Mouse (Mus musculus): ENCODE data around the gene D11Wsu47e. TPM values are rescaled to one million over a fixed set of nuclear protein-coding genes. Genes with fewer than 3 reads are reported as not detected.
A peak's percentile ranks its signal among the peaks of the same experiment; 100 is the strongest.

D11Wsu47e gene
- polyA plus RNA-seq, 2 experiments, result 7.8 to 8.0 TPM

- Histone ChIP-seq H3K9ac (replicated peaks) (no peak overlapping the region), H3K27ac (no peak overlapping the region), H3K9me3 (ENCODE audit: control insufficient read depth, low read length) (no peaks in the 10 kb centered on the region), H3K36me3 (replicated peaks; ENCODE audit: control insufficient read depth, insufficient read depth, low read depth) (peaks cover 6% of the 10 kb centered on the region; the same call in 1 of the 2 replicates), H3K27me3 (ENCODE audit: control insufficient read depth, insufficient read depth, low read length) (no peaks in the 10 kb centered on the region), H3K4me1 (replicated peaks; ENCODE audit: control insufficient read depth in 2 of 2, insufficient read depth in 2 of 2, low read length in 1 of 2) (peaks cover 13 to 26% of the 10 kb centered on the region in 2 experiments), H3K4me2 (ENCODE audit: low read depth) (no peak overlapping the region), H3K4me3 (ENCODE audit: insufficient read depth in 1 of 2, low read depth in 2 of 2, low read length in 2 of 2) (no peak overlapping the region)
- DNase-seq (ENCODE audit: low read depth in 3 of 3, low spot score in 3 of 3), result no peak
- TF ChIP-seq CTCF (IDR thresholded peaks at IDR 0.05; ENCODE audit: low read depth) (peak; percentile 45), EP300 (IDR thresholded peaks at IDR 0.05; ENCODE audit: low read depth) (no peak)
- ATAC-seq (ENCODE audit: insufficient read depth), result no peak
- 75% methylated on average over 1 of the region's 1 CpGs for WGBS (ENCODE audit: insufficient replicate concordance)
Observed at GRCm38 (mm10) chr11:113742998-113743397, 58.8 kb downstream of the D11Wsu47e start.

Other genes starting within 250 kb of the D11Wsu47e start
- gene Sstr2, start 65.1 kb upstream of the D11Wsu47e start, polyA plus RNA-seq (2012; rRNA removed), result 2.8 and 3.5 TPM in 2 replicates
- 3.6 and 3.8 TPM in 2 replicates for gene Sstr2, start 65.1 kb upstream of the D11Wsu47e start, polyA plus RNA-seq (2014; fragmentation: Nextera tagmentation; extraction: Ambion mirVana)
- gene Cog1, start 35.2 kb upstream of the D11Wsu47e start, polyA plus RNA-seq (2012; rRNA removed), result 12.0 and 12.9 TPM in 2 replicates
- gene Cog1, start 35.2 kb upstream of the D11Wsu47e start, polyA plus RNA-seq (2014; fragmentation: Nextera tagmentation; extraction: Ambion mirVana), result 9.3 and 12.7 TPM in 2 replicates
- gene Slc39a11, start 34.3 kb upstream of the D11Wsu47e start, polyA plus RNA-seq (2012; rRNA removed), result 4.9 and 5.1 TPM in 2 replicates
- gene Slc39a11, start 34.3 kb upstream of the D11Wsu47e start, polyA plus RNA-seq (2014; fragmentation: Nextera tagmentation; extraction: Ambion mirVana), result 10.1 and 10.2 TPM in 2 replicates
- 20.6 and 25.0 TPM in 2 replicates for gene Fam104a, start 257 bp upstream of the D11Wsu47e start, polyA plus RNA-seq (2012; rRNA removed)
- gene Fam104a, start 257 bp upstream of the D11Wsu47e start, polyA plus RNA-seq (2014; fragmentation: Nextera tagmentation; extraction: Ambion mirVana), result 44.5 and 46.8 TPM in 2 replicates
- 0.02 TPM in 1 of 2 replicates, not detected in the other for gene Cpsf4l, start 25.6 kb downstream of the D11Wsu47e start, polyA plus RNA-seq (2012; rRNA removed)
- 0.11 TPM in 1 of 2 replicates, not detected in the other for gene Cpsf4l, start 25.6 kb downstream of the D11Wsu47e start, polyA plus RNA-seq (2014; fragmentation: Nextera tagmentation; extraction: Ambion mirVana)
- gene Cdc42ep4, start 67.5 kb downstream of the D11Wsu47e start, polyA plus RNA-seq (2012; rRNA removed), result 8.7 and 9.0 TPM in 2 replicates
- 10.0 and 10.7 TPM in 2 replicates for gene Cdc42ep4, start 67.5 kb downstream of the D11Wsu47e start, polyA plus RNA-seq (2014; fragmentation: Nextera tagmentation; extraction: Ambion mirVana)

All from liver, embryonic 14.5 days (tissue).